Mouse (Mus musculus) ES-Bruce4 (cell line): ENCODE measurements around the gene Pik3r3.

Experiments
- CTCF ChIP-seq: IDR thresholded peaks from one replicate; pipeline ENCODE4 v1.8.1; 2011; ENCODE audit warnings: low read depth, low read length
- EP300 ChIP-seq: IDR thresholded peaks from 2 replicates; pipeline ENCODE4 v1.6.1; 2011; ENCODE audit warnings: low read depth, low read length; ENCODE audit not compliant: insufficient read depth
- POLR2A ChIP-seq: IDR thresholded peaks from one replicate; pipeline ENCODE4 v1.8.1; 2011; ENCODE audit warnings: low read length; ENCODE audit not compliant: insufficient read depth

DNA sequence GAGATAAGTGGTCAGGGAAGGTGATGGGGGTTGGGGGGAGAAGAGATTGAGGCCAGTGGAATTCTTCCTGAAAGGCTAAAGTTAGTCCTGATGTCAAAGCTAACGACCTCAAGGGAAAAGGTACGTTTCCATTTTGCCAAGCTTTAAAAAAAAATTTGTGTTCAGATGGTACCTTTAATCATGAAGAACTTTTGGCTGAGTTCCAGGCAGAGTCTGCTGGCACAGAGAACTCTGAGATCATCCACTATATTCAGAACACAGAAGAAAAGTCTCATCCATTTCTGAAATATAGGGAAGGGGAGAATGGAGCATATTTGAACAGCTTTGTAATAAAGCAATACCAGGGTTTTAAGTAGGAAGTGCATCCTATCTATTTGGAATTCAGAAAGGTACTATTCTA, 4.4 kb upstream of the Pik3r3 start:
- TF ChIP-seq CTCF (no peak), POLR2A (no peak), EP300 (no peak)
